Mouse (Mus musculus) ES-CJ7 (cell line): Measurements from ENCODE around the gene Bag5.
A peak's percentile ranks its signal among the peaks of the same experiment; 100 is the strongest.
"Not testable (repeated sequence)": the region's sequence is repeated elsewhere in the genome, so short reads cannot be mapped to it uniquely, and the experiment has no call there.

ENCODE experiments used
- DNase-seq: peaks from one replicate; pipeline ENCODE4 v3.0.0; 2011; ENCODE audit warnings: low read depth, low spot score

Gene Bag5

GRCm38 (mm10) chr12:111734912-111735311 lies 21.9 kb upstream of the Bag5 start:
- no peak for DNase-seq

- no peak for DNase-seq
These were observed 19.9 kb upstream of the Bag5 start for GRCm38 (mm10) chr12:111732921-111733320.

DNA sequence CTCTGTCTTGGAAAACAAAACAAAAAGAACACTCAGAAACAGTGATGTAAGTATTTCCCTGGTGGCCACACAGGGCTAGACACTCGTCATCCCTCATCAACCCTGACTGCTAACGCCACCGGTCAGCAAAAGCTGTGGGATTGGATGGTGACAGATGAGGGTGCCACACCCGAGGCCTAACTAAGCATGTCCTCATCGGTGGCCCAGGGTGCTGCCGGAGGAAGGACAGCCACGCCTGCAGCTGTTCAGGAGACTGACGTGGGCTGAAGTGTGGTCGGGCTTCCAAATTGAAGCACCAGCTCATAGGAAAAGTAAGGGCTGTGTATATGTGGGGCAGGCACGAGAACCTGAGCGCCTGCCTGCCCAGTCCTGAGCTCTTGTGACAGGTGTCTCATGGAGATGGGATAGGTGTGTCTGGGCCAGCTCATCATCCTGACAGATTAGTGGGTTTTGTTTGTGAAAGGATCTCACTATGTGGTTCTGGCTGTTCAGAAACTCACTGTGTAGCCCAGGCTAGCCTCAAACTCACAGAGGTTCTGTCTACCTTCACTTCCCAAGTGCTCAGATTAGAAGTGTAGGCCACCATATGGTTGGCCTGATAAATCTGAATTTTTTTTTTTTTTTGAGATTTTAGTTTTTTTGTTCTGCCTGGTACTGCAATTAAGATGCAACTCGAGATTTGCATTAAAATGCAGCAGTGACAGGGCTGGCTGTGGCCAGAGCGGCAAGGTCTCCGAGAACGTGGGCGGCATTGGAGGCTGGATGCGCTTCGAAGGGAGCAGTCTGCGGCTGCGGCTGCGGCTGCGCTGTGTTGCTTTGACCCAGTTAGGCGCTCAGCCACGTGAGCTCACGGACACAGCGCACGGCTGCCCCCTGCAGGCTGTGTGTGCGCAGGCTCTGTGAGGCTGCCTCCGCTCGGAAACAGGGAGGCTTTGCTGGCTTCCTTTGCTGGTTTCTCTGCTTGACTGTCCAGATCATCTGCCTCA lies 19.1 kb upstream of the Bag5 start:
- DNase-seq, result peak; percentile 90

DNA sequence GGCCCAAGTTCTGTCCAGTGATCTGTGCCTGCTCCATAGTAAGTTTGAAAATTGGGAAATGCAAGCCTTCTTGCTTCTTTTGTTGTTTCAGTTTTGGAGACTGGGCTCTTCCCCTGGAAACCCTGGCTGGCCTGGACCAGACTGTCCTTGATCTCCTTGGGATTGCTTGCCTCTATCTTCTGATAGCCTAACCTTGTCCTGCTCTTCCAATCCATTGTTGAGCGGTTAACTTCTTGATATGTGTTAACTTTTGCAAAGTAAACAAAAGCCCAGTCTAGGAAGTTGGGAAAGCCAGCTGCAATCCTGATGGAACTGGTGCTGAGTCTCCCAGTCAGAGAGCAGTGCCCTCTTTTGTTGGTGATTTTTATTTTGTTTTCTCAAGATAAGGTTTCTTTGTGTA lies 14.9 kb upstream of the Bag5 start:
- DNase-seq, result peak; percentile 47

- DNase-seq, result no peak
These were observed 13.0 kb upstream of the Bag5 start for GRCm38 (mm10) chr12:111726122-111726463.

DNA sequence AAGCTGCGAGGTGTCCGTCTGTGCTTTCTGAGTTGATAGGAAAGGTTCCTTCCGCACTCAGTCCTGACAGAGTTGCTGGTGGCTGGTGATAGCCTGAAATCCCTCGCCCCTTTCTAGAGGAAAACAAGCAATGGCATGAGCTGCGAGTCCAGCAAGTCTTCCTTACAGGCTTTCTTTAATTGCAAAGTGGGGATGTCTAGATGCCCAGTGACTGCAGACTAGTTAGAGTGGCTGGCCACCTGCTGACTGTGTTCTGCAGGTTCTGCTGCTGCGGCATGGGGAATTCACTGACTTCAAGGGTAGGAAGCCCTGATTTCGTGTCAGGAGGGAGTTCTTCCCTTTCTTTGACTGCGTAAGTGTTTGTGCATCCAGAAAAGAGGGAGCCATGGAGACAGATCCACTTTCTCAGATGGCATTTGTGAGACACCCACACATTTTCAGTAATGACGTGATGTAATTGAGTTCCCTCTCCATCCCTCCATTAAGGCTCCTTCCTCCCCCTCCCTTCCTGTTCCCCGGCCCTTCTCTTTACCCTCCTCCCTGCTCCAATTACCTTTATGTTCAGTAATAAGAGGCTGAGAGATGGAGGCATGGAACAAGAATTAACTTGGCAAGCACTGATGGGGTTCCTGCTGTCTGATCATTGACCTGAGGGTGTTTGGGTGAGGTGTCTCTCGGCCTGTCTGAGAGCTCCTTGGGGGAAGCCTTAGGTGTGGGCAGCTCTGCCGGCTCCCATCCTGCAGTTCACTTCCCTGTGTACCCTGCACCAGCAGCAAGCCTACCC lies 12.5 kb upstream of the Bag5 start:
- no peak for DNase-seq

GRCm38 (mm10) chr12:111724638-111725337 lies 11.7 kb upstream of the Bag5 start:
- no peak for DNase-seq

DNA sequence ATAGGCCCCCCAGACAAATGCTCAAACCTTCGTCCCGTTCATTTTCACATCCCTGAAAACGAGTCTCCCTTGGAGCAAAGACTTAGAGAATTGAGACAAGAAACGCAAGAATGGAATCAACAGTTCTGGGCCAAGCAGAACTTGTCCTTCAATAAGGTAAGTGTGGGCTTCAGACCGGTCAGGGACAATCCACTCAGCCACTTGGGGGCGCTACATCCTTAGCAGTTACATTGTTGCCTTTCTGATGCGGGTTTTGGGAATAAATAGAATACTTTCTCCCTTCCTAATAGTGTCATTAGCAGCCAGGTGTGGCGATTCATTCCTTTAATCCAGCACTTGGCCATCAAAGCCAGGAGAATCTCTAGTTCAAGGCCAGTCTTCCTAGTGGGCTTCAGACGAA lies 9.6 kb upstream of the Bag5 start:
- peak; percentile 60 for DNase-seq

GRCm38 (mm10) chr12:111720222-111720621 lies 7.2 kb upstream of the Bag5 start:
- DNase-seq, result peak; percentile 66

- DNase-seq, result no peak
These were observed 5.6 kb upstream of the Bag5 start for GRCm38 (mm10) chr12:111718656-111719055.

GRCm38 (mm10) chr12:111716505-111716904 lies 3.4 kb upstream of the Bag5 start:
- DNase-seq, result peak; percentile 52

- DNase-seq, result not testable (repeated sequence)
These were observed 823 bp upstream of the Bag5 start for GRCm38 (mm10) chr12:111713880-111714279.

GRCm38 (mm10) chr12:111712476-111712875 lies 581 bp downstream of the Bag5 start:
- DNase-seq, result no peak

- no peak for DNase-seq
These were observed 3.0 kb downstream of the Bag5 start for GRCm38 (mm10) chr12:111710091-111710490.

DNA sequence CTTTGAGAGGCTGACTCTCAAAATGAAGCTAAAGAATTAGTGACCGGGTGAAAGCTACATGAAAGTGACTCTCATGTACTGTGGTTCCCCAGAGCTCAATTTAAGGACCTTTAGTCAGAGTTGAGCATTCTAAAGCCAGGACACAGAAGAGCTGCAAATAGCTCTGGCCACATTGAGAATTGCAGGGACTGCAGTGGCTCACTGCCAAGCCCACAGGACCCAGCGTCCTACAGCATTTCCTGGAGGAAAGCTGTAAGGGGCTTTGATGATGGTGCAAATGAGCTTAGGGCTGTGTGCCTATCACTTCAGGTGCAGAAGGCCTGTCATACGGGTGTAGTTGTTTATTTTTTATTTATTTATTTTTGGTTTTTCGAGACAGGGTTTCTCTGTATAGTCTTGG lies 4.9 kb downstream of the Bag5 start:
- no peak for DNase-seq

DNA sequence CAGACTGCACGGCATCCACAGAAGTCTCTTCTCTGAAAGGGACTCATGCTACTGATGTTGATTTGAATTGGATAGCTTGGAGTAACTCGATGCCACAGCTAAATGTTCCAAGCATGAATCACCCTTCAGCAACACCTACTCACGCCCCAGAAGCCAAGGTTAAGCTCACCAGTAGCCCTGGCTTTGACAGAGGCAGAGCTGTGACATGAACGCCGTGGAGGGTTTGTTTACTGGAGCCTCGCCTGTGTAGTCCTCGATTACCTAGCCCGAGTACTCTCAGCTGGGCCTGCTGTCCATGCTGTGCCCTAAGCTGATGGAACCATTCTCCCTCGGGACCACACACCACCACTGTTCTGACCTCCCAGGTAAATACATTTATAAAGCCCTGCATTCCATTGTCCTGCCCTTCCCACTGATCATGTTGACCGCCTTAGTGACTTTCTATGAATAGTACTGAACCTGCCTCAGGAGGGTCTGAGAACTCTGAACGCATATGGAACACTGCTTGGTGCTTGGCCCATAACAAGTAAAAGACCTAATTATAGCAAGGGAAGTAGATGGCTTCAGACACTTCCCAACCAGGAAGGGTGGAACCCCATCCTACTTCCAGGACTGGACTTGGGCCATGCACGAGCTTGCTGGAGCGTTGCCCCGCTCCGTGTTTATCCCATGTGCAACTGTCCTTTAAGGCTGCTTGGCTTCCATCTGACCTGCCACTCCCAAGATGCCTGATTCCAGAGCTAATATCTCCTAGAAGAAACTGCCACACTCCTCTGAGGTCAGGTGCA lies 7.7 kb downstream of the Bag5 start:
- DNase-seq, result no peak

DNA sequence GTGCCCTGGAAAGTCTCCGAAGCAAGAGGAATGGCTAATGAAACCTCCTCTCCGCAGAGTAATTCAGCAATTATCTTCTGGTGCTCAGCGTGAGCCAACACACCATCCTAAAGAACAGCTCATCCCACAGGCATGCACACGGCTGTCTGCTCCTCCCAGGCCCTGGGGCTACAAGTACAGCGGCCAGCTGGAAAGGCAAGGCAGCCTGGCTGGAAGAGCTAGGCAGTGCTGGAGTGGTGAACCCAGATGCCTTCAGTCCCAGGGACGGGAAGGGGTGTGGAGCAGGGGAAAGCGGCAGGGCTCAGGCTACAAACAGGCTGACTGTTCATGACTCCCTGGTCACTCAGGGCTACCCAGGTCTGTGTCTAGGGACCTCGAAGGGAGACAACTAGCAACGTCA lies 8.4 kb downstream of the Bag5 start:
- DNase-seq, result peak; percentile 37

DNA sequence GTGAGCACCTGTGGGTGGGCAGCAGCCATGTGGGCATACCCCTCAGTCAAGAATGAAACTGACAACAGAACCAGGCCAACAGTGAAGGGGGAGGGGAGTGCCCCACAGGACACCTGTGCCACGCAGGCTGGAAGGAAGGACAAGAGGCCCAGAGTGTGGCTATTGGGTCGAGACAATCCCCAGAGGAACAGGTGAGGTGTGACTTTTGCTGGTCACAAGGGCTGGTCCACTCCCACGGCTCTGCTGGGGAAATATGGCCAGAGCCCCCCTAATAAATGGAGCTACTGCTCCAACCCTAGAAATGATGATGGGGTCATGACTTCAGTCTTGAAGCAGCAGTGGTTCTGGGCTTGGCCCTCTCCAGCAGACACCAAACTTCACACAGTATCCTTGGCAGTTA lies 9.8 kb downstream of the Bag5 start:
- no peak for DNase-seq

- no peak for DNase-seq
These were observed 12.1 kb downstream of the Bag5 start for GRCm38 (mm10) chr12:111700920-111701458.

- no peak for DNase-seq
These were observed 13.5 kb downstream of the Bag5 start for GRCm38 (mm10) chr12:111699542-111699941.

- no peak for DNase-seq
These were observed 14.6 kb downstream of the Bag5 start for GRCm38 (mm10) chr12:111698346-111698913.
